Mouse (Mus musculus) sigmoid colon, adult 10 weeks (tissue): Measurements from ENCODE around the gene Gm17604. TPM values are rescaled to one million over a fixed set of nuclear protein-coding genes. Genes with fewer than 3 reads are reported as not detected.

Experiments
- polyA plus RNA-seq: library from polyadenylated mRNA; stranded (reverse); fragments of 350-450 nt; fragmentation: Illumina TruSeq; extraction: RNeasy Lipid Tissue Mini Kit (QIAGEN cat#74804); gene quantifications from one replicate; pipeline ENCODE4 v1.2.3, GENCODE M21; 2014; ENCODE audit warnings: low read depth, low replicate concordance

The Gm17604 gene
- polyA plus RNA-seq, result not detected

GRCm38 (mm10) chrX:165004779-165005324 is at the start of gene Gm17604:
TSS of gene Gm17604 (minus strand) at chrX:165004829.

DNA sequence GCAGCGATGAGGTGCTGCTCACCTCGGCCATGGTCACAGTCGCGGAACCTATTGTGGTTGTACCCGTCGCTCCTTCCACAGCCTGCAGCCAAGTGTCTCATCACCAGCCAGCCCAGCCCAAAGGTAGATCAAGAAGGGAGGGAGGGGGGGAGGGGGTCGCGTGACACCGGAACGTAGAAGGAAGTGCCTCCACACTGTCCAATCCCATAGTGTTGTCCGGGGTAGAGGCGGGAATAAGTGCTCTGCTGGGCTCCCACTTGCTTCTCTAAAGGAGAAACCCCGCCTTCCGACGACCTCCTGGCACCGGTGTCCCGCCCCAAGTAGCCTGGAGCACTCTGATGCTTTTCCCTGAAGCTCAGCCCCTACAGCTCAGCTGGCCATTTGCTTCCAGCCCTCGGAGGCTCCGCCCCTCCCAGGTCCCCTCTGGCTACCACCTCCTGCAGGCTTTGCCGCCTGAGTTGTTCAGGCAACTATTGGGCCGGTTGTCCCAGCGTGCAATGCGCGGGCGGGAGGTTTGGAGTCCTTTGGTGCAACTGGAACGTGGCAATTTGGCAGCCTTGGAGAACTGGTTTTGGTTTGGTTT is 24.3 kb downstream of the Gm17604 start, which contains the start of the genes Mospd2 and Fancb:
Gene Mospd2, minus strand, starts transcription at position 183 of the 583 bp plus-strand sequence.
Gene Fancb, plus strand, starts transcription at position 400 of the 583 bp plus-strand sequence.

Other genes starting within 250 kb of the Gm17604 start
- gene Mospd2, start 24.5 kb downstream of the Gm17604 start, polyA plus RNA-seq, result 79.0 TPM
- gene Fancb, start 24.2 kb downstream of the Gm17604 start, polyA plus RNA-seq, result 5.6 TPM